Mouse (Mus musculus) monocyte, adult 2 months (primary cell): Measurements from ENCODE around the gene Lypd6.

Experiments used
- DNase-seq, 2 experiments: peaks; one replicate each; pipeline ENCODE4 v3.0.0; 2022; ENCODE audit warnings: low spot score in 2 of 2, low read depth in 1 of 2

The Lypd6 gene

DNA sequence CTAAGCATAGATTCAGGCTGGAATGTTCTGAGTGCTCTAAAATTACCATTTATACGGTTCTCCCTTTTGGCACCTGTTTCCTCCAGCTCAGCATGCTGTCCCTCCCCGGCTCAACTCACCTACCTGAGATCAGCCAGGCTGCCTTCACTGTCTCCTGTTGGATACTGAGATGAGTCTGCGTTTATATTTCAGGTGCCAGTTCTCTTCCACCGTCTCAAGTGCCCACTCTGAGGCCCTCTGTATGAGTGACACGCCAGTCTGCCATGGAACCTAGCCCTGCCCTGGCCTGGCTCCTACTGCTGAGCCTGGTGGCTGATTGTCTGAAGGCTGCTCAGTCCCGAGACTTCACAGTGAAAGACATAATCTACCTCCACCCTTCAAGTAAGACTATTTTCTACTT lies 99.0 kb downstream of the Lypd6 start:
- no peak for DNase-seq

- no peak for DNase-seq
Observed at GRCm38 (mm10) chr2:50166082-50166481, 99.9 kb downstream of the Lypd6 start.

DNA sequence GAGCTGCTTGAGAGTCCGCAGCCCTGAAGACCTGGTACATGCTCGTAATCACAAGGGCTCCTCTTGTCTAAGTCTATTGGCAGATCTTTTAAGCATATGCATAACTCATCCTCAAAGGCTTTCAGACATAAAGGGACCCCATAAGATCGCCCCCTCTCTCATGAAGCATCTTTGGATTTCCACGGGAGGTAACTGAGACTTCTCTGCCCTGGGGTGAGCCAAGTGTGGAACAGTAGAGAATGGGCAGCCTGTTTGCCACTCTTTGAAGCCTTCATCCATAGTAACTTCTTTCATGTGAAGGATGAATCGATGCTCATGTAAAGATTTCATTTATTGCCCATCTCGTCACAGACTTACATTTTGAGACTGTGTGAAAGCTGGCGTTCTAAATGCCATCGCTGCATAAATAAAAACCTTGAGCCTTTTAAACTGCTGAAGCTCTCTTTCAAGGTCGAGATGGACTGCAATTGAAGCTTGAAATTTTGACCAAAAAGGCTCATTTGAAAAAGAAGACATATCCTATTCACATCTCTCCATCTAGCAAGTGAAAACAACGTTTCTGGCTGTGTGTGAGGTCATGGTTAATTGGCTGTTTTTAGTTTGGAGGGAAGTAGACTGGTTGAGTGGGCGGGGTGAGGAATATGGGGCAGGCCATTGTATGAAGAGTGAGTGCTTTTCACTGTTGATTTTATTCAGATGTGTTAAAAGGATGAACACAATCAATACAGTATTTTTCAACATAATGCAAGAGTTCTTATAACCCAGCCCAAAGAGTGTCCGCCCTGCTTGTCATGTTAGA lies 107.7 kb downstream of the Lypd6 start:
- no peak for DNase-seq

DNA sequence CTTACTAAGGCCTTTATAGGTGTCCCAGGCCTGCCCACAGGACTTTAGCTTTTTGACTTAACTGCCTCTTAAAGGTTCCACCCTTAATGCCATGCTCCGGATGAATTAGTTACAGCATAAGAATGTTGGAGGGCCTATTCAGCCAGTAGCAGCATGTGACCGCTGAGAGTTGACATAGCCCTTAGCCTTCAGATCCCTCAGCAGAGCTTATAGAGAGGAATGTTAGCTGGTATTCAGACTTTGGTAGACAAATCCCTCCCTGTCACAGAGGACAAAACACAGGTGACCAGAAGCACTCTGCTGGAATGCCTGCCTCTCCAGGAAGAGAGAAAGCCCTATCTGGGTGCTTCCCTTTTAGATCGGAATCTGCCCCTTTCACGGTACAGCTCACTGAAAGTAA lies 109.5 kb downstream of the Lypd6 start:
- DNase-seq = no peak

DNA sequence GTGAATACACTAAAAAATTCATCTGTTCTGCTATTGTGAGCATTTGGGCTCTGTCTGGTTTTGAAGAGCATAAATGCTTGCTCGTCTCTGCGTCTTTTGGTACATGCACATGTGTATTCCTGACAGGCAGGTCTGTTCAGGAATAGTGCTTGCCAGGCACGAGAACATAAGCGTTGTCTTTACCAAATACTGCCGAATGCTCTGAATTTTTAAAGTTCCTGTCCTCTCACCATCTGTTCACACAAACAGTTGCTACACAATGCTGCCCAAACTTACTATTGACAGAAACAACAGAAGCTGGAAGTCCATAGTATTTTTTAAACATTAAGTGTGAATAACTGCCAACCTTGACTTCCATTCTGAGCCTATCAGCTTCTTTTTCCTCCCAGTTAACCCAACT lies 112.9 kb downstream of the Lypd6 start:
- no peak for DNase-seq

DNA sequence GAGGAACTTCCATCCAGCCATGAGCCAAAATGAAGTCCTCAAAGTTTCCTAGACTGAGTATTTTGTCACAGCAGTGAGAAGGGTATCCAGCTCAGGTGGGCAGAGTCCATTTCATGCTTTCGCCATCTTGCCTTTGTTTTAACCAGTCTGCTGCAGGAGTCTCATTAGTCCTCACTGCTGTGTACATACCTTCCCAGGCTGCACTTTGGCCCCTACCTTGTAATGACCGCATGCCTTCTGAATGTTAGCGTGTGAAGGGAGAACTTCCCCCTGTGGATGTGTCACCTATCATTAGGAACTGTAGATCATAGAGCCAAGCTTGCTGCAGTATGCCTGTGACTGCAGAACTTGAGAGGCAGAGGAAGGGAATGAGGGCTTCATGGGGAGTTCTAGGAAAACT lies 114.2 kb downstream of the Lypd6 start:
- no peak for DNase-seq

- no peak for DNase-seq
Observed at GRCm38 (mm10) chr2:50181332-50181731, 115.1 kb downstream of the Lypd6 start.

DNA sequence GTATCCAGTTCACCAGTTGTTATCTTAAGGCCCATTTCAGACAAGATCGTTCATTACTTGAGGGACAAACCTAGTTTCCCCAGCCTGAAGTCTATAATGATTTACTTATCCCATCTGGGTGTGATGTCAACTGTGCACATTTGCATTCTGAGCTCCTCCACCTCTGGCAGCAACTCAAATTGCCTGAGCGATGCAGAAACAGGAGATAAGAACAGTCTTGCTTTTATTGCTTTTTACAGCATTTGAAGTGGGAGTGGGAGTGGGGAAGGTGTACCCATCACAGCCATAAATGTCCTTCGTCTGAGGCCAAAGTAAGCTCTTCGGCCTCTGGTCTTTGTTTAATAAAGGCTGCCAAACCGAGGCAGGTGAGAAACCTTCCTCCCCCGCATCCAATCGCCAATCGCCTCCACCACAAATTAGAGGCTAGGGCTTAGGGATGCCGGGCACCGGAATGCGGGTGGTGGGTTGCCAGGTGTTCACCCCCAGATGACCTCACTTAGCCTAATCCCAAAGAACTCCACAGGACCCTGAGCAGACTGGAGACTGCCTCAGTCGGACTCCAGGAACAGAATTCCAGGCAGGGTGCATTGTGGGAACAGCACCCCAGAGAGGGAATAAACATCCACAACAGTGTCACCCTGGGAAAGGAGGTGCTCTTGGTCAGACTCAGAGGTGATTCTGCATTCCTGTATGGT lies 120.6 kb downstream of the Lypd6 start:
- DNase-seq = no peak

DNA sequence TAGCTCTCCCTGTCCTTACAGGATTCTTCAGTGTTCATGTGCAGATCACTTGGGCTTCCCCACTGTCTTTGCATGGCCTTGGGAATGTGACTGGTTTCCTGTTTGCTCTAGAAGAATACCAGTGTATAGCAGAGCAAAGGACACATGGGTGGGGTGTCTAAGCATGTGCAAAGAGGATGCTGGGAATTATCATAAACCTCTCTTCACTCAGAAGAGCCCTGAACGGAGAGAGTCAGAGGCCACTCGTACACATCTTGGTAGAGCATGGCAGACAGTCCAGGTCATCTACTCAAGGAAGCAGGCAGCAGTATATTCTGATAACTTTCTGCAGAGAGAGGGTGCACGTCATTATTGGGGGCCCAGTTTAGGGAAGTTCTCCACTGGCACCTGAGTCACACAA lies 122.6 kb downstream of the Lypd6 start:
- no peak for DNase-seq

GRCm38 (mm10) chr2:50196681-50197080 lies 130.5 kb downstream of the Lypd6 start:
- no peak for DNase-seq

DNA sequence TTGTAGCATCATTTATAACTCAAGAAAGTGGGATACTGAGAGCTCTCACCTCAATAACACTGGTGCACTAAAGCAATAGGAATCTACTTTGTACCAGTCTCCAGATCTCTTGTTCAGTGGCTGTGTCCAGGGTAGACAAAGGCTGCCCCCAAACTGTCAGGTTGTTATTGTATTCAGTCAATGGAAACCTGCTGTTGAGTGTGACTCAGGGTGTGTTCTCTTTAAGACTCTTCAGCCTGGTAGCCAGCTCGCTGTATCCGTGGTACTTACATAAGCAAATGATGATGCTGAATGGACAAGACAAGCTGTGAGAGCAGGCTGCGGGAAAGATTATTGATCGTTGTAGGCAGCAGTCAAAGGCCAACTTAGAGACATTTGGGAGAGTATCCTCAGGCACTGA lies 131.6 kb downstream of the Lypd6 start:
- no peak for DNase-seq

- DNase-seq = no peak
Observed at GRCm38 (mm10) chr2:50200541-50200940, 134.3 kb downstream of the Lypd6 start.

- DNase-seq = no peak
Observed at GRCm38 (mm10) chr2:50220574-50220973, 154.3 kb downstream of the Lypd6 start.

DNA sequence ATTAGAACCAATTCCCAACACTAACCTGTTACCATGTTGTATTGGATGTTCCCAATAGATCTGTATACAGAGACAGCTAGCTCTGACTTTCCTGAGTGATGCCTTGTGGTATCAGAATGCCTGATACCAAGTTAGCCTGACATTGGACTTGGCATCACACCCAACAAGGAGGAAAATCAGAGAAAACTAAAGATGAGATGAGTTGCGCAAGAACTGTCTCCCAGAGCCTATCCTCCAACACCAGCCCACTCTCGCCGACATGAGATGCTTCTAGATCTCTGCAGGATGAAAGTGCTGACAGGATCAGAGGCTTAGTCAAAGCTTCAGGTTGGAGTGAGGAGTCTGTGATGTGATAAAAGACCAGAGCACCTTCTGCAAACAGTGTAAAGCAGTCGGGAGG lies 158.8 kb downstream of the Lypd6 start:
- no peak for DNase-seq

GRCm38 (mm10) chr2:50233491-50233890 lies 167.3 kb downstream of the Lypd6 start:
- no peak for DNase-seq
